Mouse (Mus musculus) intestine, embryonic 14.5 days (tissue): ENCODE data around the gene Slc1a7. TPM values are rescaled to one million over a fixed set of nuclear protein-coding genes. Genes with fewer than 3 reads are reported as not detected.

Source experiments
- ATAC-seq: fragments of 200-750 bp; cut with Nextera tagmentation; replicated peaks from 2 replicates; pipeline ENCODE4 v1.8.0; 2017; ENCODE audit warnings: low read depth, moderate number of reproducible peaks, moderate TSS enrichment, moderate library complexity; ENCODE audit not compliant: low FRiP score, low TSS enrichment
- DNase-seq: peaks from one replicate; pipeline ENCODE4 v3.0.0-alpha.2; 2018; ENCODE audit warnings: low spot score
- H3K27ac ChIP-seq: fragments of 300-500 bp; sonication (generic); 2 replicates; pipeline ENCODE4 v1.5.1; 2014; ENCODE audit warnings: low read depth, mild to moderate bottlenecking, control low read depth
- H3K27me3 ChIP-seq: fragments of 300-500 bp; sonication (generic); replicated peaks from 2 replicates; pipeline ENCODE4 v1.6.1; 2014; ENCODE audit warnings: low read length, control low read depth; ENCODE audit not compliant: control insufficient read depth, insufficient read depth
- H3K36me3 ChIP-seq: fragments of 300-500 bp; sonication (generic); 2 replicates; pipeline ENCODE4 v1.6.1; 2014; ENCODE audit warnings: low read length, control low read depth; ENCODE audit not compliant: control insufficient read depth, insufficient read depth
- H3K4me1 ChIP-seq: fragments of 300-500 bp; sonication (generic); replicated peaks from 2 replicates; pipeline ENCODE4 v1.6.1; 2014; ENCODE audit warnings: low read length, control low read depth, mixed read lengths; ENCODE audit not compliant: control insufficient read depth, insufficient read depth
- H3K4me2 ChIP-seq: fragments of 300-500 bp; sonication (generic); 2 replicates; pipeline ENCODE4 v1.6.1; 2014; ENCODE audit warnings: low read length
- H3K4me3 ChIP-seq: fragments of 300-500 bp; sonication (generic); 2 replicates; pipeline ENCODE4 v1.5.1; 2014; ENCODE audit warnings: low read depth, low read length, control low read depth, mixed read lengths
- H3K9ac ChIP-seq: fragments of 300-500 bp; sonication (generic); 2 replicates; pipeline ENCODE4 v1.6.1; 2014; ENCODE audit warnings: mild to moderate bottlenecking, low read length
- H3K9me3 ChIP-seq: fragments of 300-500 bp; sonication (generic); 2 replicates; pipeline ENCODE4 v1.6.1; 2016; ENCODE audit warnings: low read length, control low read depth; ENCODE audit not compliant: control insufficient read depth
- WGBS: fragments of 180-500 bp; shearing (Covaris S2); extraction: QIAGEN DNeasy Blood & Tissue Kit; methylation state at CpG from one replicate; pipeline ENCODE4 v1.1.7; 2014; 5-methylcytosine and 5-hydroxymethylcytosine counted together
- polyA plus RNA-seq: library from polyadenylated mRNA; unstranded; fragments of >200 nt; fragmentation: Nextera tagmentation; extraction: Ambion mirVana; gene quantifications from 2 replicates; pipeline ENCODE4 v1.2.1, GENCODE M21; 2014

Slc1a7 gene
- polyA plus RNA-seq, 1 experiment from 2014 or later = 0.30 TPM

DNA sequence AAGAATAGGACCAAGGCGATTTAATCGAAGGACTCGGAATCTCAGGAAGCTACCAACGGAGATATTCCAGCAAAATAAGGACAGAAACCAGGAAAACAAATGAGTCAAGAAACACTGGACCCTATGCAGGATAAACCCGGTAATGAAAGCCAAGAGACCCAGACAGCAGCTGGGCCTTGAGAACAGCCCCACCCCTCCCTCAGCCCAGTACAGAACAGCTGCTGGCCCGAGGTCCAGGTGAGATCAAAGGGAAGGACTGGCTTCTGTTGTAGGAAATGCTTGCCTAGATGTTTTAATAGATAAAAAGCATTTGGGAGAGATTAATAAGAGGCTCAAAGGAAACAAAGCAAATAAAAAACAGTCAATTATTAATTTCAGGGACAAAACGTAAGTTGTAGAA lies 6.9 kb downstream of the Slc1a7 start:
- Histone ChIP-seq H3K36me3 (no peaks in the 10 kb centered on the region), H3K4me2 (no peak overlapping the region), H3K27ac (no peak overlapping the region), H3K9me3 (no peaks in the 10 kb centered on the region), H3K9ac (no peak overlapping the region), H3K27me3 (no peaks in the 10 kb centered on the region), H3K4me1 (0 out of 2 replicates have a peak, but pooled peaks cover 5% of the 10 kb centered on the region), H3K4me3 (no peak overlapping the region)
- ATAC-seq (no peak), DNase-seq (no peak)
- 62% methylated on average over 7 of the region's 7 CpGs for WGBS

DNA sequence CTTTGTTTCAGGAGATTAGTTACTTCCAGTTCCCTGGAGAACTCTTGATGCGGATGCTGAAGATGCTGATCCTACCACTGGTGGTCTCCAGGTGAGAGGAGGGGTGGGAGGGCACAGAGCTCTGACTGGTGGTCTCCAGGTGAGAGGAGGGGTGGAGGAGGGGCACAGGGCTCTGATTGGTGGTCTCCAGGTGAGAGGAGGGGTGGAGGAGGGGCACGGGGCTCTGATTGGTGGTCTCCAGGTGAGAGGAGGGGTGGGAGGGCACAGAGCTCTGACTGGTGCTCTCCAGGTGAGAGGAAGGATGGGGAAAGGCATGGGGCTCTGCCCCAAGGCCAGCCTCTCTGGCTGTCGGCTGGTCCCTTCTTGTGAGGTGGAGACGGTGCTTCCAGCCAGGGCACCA lies 9.5 kb downstream of the Slc1a7 start:
- no peaks in the 10 kb centered on the region for H3K36me3 ChIP-seq
- H3K9me3 ChIP-seq = no peaks in the 10 kb centered on the region
- no peak overlapping the region for H3K4me2 ChIP-seq
- H3K9ac ChIP-seq = no peak overlapping the region
- H3K27ac ChIP-seq = no peak overlapping the region
- DNase-seq (no peak), ATAC-seq (no peak)
- no peaks in the 10 kb centered on the region for H3K27me3 ChIP-seq
- 63% methylated on average over 4 of the region's 4 CpGs for WGBS
- 0 out of 2 replicates have a peak, but pooled peaks cover 5% of the 10 kb centered on the region for H3K4me1 ChIP-seq
- H3K4me3 ChIP-seq = no peak overlapping the region

DNA sequence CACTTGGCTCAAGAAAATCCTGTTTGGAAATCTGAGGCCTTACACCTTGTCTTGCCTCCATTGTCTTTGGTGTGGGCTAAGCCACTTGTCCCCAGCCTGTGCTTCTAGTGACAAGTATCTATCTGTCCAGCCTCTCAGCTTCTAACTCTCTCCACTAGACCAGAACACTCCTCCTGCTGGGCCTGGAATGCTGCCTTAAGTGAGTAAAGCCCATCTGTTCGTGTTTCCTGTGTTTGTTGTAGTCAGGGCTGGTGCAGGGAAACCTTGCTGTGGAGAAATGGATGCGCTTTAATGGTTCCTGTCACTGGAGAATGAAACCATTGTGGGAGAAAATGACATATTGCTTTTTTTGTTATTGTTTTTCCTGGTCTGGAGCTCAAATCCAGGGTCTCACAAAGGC lies 11.4 kb downstream of the Slc1a7 start:
- Histone ChIP-seq H3K36me3 (no peaks in the 10 kb centered on the region), H3K9ac (no peak overlapping the region), H3K27me3 (no peaks in the 10 kb centered on the region), H3K4me3 (no peak overlapping the region), H3K4me1 (0 out of 2 replicates have a peak, but pooled peaks cover 5% of the 10 kb centered on the region), H3K27ac (no peak overlapping the region), H3K4me2 (no peak overlapping the region), H3K9me3 (no peaks in the 10 kb centered on the region)
- WGBS = 30% methylated on average over 2 of the region's 2 CpGs
- no peak for ATAC-seq
- DNase-seq = no peak

DNA sequence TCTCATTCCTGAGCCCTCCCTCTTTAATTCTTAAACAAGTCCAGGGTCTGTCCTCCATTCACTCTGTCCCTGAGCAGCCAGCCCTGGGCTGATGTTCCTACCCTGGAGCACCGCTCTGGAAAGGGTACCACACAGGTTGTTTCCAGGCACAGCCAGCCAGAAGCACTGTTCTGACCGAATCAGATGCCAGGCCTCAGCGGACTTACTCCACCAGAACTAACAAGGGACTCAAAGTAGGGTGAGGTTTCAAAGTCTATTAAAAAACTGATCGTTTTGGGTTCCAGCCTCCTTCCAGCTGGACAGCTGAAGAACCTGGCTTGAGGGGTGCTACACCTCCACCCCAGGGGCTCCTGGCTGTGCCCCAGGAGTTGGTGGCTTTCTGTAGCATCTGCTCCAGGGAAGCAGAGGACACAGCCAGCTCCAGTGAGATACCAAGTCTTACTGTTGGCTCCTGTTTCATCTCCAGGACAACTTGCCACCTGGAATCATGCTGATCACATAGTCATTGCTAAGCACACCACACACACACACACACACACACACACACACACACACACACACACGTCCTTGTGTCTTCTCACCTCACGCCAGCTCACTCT lies 12.0 kb downstream of the Slc1a7 start:
- no peaks in the 10 kb centered on the region for H3K9me3 ChIP-seq
- no peaks in the 10 kb centered on the region for H3K27me3 ChIP-seq
- DNase-seq = no peak
- 81% methylated on average over 6 of the region's 6 CpGs for WGBS
- 0 out of 2 replicates have a peak, but pooled peaks cover under 1% of the 10 kb centered on the region for H3K4me1 ChIP-seq
- H3K4me3 ChIP-seq = no peak overlapping the region
- H3K9ac ChIP-seq = no peak overlapping the region
- H3K36me3 ChIP-seq = no peaks in the 10 kb centered on the region
- no peak overlapping the region for H3K27ac ChIP-seq
- H3K4me2 ChIP-seq = no peak overlapping the region
- no peak for ATAC-seq

GRCm38 (mm10) chr4:107983717-107984116 lies 15.6 kb downstream of the Slc1a7 start:
- H3K4me1 ChIP-seq = no peaks in the 10 kb centered on the region
- H3K36me3 ChIP-seq = no peaks in the 10 kb centered on the region
- no peak overlapping the region for H3K27ac ChIP-seq
- no peak overlapping the region for H3K4me2 ChIP-seq
- 76% methylated on average over 1 of the region's 1 CpGs for WGBS
- no peaks in the 10 kb centered on the region for H3K9me3 ChIP-seq
- H3K9ac ChIP-seq = no peak overlapping the region
- ATAC-seq = no peak
- no peak overlapping the region for H3K4me3 ChIP-seq
- DNase-seq = no peak
- no peaks in the 10 kb centered on the region for H3K27me3 ChIP-seq

GRCm38 (mm10) chr4:107984282-107984981 lies 16.3 kb downstream of the Slc1a7 start:
- Histone ChIP-seq H3K9ac (no peak overlapping the region), H3K4me3 (no peak overlapping the region), H3K4me2 (no peak overlapping the region), H3K27ac (no peak overlapping the region), H3K27me3 (no peaks in the 10 kb centered on the region), H3K36me3 (no peaks in the 10 kb centered on the region), H3K9me3 (no peaks in the 10 kb centered on the region), H3K4me1 (no peaks in the 10 kb centered on the region)
- ATAC-seq (no peak), DNase-seq (no peak)
- WGBS = 62% methylated on average over 7 of the region's 7 CpGs

GRCm38 (mm10) chr4:107985812-107986211 lies 17.7 kb downstream of the Slc1a7 start:
- no peaks in the 10 kb centered on the region for H3K27me3 ChIP-seq
- no peak for ATAC-seq
- H3K9me3 ChIP-seq = no peaks in the 10 kb centered on the region
- 85% methylated on average over 5 of the region's 5 CpGs for WGBS
- DNase-seq = no peak
- H3K4me2 ChIP-seq = no peak overlapping the region
- no peaks in the 10 kb centered on the region for H3K4me1 ChIP-seq
- H3K4me3 ChIP-seq = no peak overlapping the region
- H3K36me3 ChIP-seq = no peaks in the 10 kb centered on the region
- H3K27ac ChIP-seq = no peak overlapping the region
- H3K9ac ChIP-seq = no peak overlapping the region

DNA sequence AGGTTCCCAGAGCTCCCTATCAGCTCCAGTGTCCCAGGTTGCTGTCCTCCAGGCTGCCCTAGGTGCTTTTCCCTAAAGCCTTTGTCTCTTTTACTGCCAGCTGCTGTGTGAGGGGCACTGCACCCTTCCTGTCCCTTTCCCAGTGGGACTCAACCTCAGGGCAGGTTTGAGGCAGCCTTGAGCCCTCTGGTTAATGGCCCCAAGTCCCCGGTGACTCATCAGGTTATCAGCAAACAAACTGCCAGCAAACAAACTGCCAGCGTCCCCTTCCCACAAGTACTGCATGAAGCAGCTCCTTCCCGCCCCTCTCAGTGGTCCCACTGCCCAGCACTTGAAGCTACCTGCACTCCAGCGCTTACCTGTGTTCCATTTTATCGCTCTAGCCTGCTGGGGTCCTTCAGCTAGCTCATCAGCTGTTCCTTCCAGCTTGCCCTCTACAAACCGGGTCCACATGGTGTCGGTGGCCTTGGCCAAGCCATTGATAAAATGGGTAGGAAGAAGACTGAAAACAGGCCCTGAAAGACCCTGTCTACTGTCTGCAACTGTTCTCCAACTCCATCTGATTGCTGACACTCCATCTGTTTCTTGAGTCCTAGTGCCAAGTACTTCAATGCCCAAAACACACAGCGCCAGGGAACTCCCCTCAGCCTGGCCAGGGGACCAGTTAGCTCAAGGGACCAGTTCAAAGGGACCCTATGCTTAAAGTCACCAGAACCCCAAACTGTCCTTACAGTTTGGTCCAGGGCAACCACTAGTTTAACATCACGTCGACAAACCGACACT lies 18.4 kb downstream of the Slc1a7 start:
- peaks cover 2% of the 10 kb centered on the region; the same call in 1 of the 2 replicates for H3K4me1 ChIP-seq
- no peak overlapping the region for H3K4me2 ChIP-seq
- WGBS = 85% methylated on average over 11 of the region's 11 CpGs
- ATAC-seq (no peak), DNase-seq (no peak)
- no peaks in the 10 kb centered on the region for H3K9me3 ChIP-seq
- no peaks in the 10 kb centered on the region for H3K27me3 ChIP-seq
- no peak overlapping the region for H3K9ac ChIP-seq
- no peak overlapping the region for H3K4me3 ChIP-seq
- no peaks in the 10 kb centered on the region for H3K36me3 ChIP-seq
- H3K27ac ChIP-seq = no peak overlapping the region
